Mouse (Mus musculus) kidney, postnatal 0 days (tissue): Measurements from ENCODE around the gene Cables2. TPM values are rescaled to one million over a fixed set of nuclear protein-coding genes. Genes with fewer than 3 reads are reported as not detected.
A peak's percentile ranks its signal among the peaks of the same experiment; 100 is the strongest.

Experiments used
- ATAC-seq: fragments of 200-750 bp; cut with Nextera tagmentation; replicated peaks from 2 replicates; pipeline ENCODE4 v1.8.0; 2017; ENCODE audit warnings: low read depth, moderate number of reproducible peaks, moderate TSS enrichment, moderate library complexity; ENCODE audit not compliant: low FRiP score
- DNase-seq: peaks from one replicate; pipeline ENCODE4 v3.0.0-alpha.2; 2016; ENCODE audit warnings: low spot score
- H3K27ac ChIP-seq: fragments of 300-500 bp; sonication (generic); 2 replicates; pipeline ENCODE4 v1.5.1; 2014; ENCODE audit warnings: mild to moderate bottlenecking
- H3K27me3 ChIP-seq: fragments of 300-500 bp; sonication (generic); 2 replicates; pipeline ENCODE4 v1.6.1; 2014; ENCODE audit warnings: low read length, mixed read lengths; ENCODE audit not compliant: insufficient read depth
- H3K36me3 ChIP-seq: fragments of 300-500 bp; sonication (generic); 2 replicates; pipeline ENCODE4 v1.6.1; 2014; ENCODE audit warnings: low read length, mixed read lengths; ENCODE audit not compliant: insufficient read depth
- H3K4me1 ChIP-seq: fragments of 300-500 bp; sonication (generic); replicated peaks from 2 replicates; pipeline ENCODE4 v1.6.1; 2014; ENCODE audit warnings: antibody characterized with exemption, low read length, mixed read lengths; ENCODE audit not compliant: insufficient read depth
- H3K4me2 ChIP-seq: fragments of 300-500 bp; sonication (generic); 2 replicates; pipeline ENCODE4 v1.6.1; 2014; ENCODE audit warnings: mild to moderate bottlenecking, low read length, moderate library complexity, mixed read lengths
- H3K4me3 ChIP-seq: fragments of 300-500 bp; sonication (generic); replicated peaks from 2 replicates; pipeline ENCODE4 v1.5.1; 2014; ENCODE audit warnings: low read depth, low read length
- H3K9ac ChIP-seq: fragments of 300-500 bp; sonication (generic); 2 replicates; pipeline ENCODE4 v1.6.1; 2014; ENCODE audit warnings: low read depth, low read length
- H3K9me3 ChIP-seq: fragments of 300-500 bp; sonication (generic); replicated peaks from 2 replicates; pipeline ENCODE4 v1.6.1; 2016; ENCODE audit warnings: low read length, inconsistent platforms, mixed read lengths
- CTCF ChIP-seq: IDR thresholded peaks from 2 replicates; pipeline ENCODE4 v1.5.1; 2016; ENCODE audit warnings: antibody characterized with exemption, low read depth, mild to moderate bottlenecking, moderate library complexity
- WGBS: fragments of 180-500 bp; shearing (Covaris S2); extraction: QIAGEN DNeasy Blood & Tissue Kit; methylation state at CpG from one replicate; pipeline ENCODE4 v1.1.7; 2014; 5-methylcytosine and 5-hydroxymethylcytosine counted together
- polyA plus RNA-seq: library from polyadenylated mRNA; unstranded; fragments of >200 nt; fragmentation: Nextera tagmentation; extraction: Ambion mirVana; gene quantifications from 2 replicates; pipeline ENCODE4 v1.2.1, GENCODE M21; 2015

The Cables2 gene
- polyA plus RNA-seq = 12.0 and 13.1 TPM in 2 replicates

DNA sequence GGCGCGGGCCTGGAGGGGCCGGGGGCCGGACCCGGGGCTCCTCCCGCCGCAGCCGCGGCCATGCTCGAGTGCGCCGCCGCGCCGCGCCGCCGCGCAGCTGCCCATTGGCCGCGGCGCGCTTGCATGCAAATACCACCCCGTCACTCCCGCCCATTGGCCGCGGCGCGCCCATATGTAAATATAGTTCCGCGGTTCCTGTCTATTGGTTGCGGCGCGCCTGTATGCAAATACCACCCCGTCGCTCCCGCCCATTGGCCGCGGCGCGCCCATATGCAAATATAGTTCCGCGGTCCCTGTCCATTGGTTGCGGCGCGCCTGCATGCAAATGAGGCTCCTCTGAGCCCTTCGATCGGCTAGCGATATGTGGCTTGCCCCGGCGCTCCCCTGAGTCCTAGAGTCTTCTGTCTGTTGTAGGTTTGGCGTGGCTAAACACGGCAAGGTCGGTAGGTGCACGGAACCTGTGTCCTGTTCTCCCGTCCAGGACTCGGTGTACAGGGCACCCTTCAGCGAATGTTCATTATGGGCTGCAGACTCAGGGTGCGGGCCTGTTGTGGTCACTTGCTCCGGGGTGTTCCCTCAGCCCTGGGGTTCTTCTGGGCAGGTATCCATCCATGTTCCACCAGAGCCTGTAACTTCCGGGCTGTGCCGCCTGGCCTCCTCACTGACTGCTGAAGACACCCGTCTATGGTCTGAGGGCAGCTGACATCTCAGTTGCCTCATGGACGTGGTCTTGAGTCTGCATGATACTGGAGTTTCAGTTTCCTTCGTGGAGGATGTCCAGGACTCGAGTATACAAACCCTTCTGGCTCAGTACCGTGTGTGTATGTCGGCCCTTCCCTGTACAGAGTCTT is at the start of gene Cables2:
Gene Cables2 (minus strand): TSS at position 103 of the 851 bp plus-strand sequence.
- Histone ChIP-seq H3K4me2 (peak within 1 kb of the TSS; percentile 93), H3K9me3 (no peaks in the 10 kb centered on the region), H3K4me1 (peaks cover 8% of the 10 kb centered on the region; the same call in 1 of the 2 replicates), H3K9ac (peak within 1 kb of the TSS; percentile 91), H3K4me3 (peak within 1 kb of the TSS; percentile 79), H3K27ac (peak within 1 kb of the TSS; percentile 77; the same call in 1 of the 2 replicates), H3K36me3 (0 out of 2 replicates have a peak, but pooled peaks cover 3% of the 10 kb centered on the region), H3K27me3 (no peaks in the 10 kb centered on the region)
- DNase-seq = peak; percentile 99
- no peak for TF ChIP-seq CTCF
- ATAC-seq = peak; percentile 94
- WGBS = 5% methylated on average over 67 of the region's 68 CpGs

DNA sequence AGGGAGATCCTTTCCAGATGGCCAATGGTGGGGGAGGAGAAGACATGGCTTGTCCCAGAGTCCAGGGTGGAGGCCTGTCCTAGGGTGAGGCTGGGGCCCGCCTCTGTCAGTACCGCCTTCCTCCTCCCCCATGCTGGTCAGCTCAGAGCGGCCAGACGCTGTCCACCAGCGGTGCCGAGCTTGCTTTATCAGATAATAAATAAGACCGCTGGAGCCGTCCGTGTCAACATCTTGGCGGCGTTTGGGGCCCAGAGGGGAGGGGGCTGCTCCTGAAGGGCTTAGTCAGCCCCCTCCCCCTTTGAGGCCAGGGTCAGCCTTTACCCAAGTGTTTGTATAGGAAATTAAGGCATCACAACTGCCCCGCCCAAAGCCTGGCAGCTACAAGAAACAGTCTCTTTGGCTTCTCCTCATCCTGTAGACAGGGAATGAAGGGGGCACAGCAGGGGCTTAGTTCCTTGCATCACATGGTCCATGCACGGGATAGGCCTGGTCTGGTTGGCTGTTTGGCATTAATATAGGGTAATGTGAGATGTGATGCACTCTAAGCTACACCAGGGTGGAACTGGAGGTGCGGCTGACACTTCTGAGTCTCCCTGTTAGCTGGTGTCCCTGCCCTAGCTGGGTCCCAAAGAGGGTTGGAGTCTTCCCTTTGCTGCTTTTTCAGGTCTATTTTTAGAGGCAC is 49.5 kb upstream of the Cables2 start:
- 13% methylated on average over 13 of the region's 14 CpGs for WGBS
- Histone ChIP-seq H3K9me3 (no peaks in the 10 kb centered on the region), H3K36me3 (no peaks in the 10 kb centered on the region), H3K4me2 (no peak overlapping the region), H3K4me3 (no peak overlapping the region), H3K27ac (no peak overlapping the region), H3K9ac (no peak overlapping the region), H3K27me3 (no peaks in the 10 kb centered on the region), H3K4me1 (peaks cover 8% of the 10 kb centered on the region)
- no peak for TF ChIP-seq CTCF
- DNase-seq (peak; percentile 60), ATAC-seq (peak; percentile 71)

DNA sequence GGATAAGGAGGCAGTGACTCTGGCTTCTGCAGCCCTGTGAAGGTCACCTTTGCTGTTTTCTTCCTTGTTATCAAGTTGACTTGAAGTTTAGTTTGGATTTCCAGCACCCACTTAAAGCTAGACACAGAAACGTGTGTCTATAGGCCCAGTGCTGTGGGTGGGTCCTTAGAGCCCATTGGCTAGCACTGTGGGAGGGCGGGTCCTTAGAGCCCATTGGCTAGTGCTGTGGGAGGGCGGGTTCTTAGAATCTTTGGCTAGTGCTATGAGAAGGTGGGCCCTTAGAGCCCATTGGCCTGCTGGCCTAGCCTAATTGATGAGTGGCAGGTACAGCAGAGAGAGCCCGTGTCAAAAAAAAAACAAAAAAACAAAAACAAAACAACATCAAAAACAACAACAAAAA is 46.9 kb upstream of the Cables2 start:
- no peak for TF ChIP-seq CTCF
- Histone ChIP-seq H3K9ac (no peak overlapping the region), H3K27me3 (no peaks in the 10 kb centered on the region), H3K4me3 (no peak overlapping the region), H3K27ac (no peak overlapping the region), H3K9me3 (no peaks in the 10 kb centered on the region), H3K4me2 (no peak overlapping the region), H3K36me3 (no peaks in the 10 kb centered on the region), H3K4me1 (peaks cover 13% of the 10 kb centered on the region)
- 71% methylated on average over 4 of the region's 4 CpGs for WGBS
- ATAC-seq = no peak
- DNase-seq = no peak

DNA sequence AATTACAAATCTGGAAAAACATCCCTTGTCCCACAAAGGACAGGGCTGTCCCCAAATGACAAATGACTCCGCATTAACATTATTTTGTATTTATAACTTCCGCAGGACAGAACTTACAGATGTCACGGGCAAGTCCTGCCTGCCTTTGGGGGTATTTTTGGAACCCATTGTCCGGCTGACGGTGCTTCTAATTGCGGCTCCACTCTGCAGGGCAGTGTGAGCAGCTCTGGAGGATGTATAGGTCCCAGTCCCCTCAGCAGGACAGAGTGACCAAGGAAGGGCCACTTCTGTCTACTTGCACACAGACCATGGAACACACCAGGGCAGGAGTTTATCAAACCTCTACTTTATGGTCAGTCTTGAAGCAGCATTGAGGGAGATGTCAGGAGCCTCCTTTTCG is 44.3 kb upstream of the Cables2 start:
- H3K9ac ChIP-seq = no peak overlapping the region
- H3K27ac ChIP-seq = no peak overlapping the region
- H3K4me3 ChIP-seq = no peak overlapping the region
- H3K9me3 ChIP-seq = no peaks in the 10 kb centered on the region
- no peaks in the 10 kb centered on the region for H3K36me3 ChIP-seq
- H3K4me1 ChIP-seq = peaks cover 10% of the 10 kb centered on the region; the same call in 1 of the 2 replicates
- no peak for TF ChIP-seq CTCF
- H3K27me3 ChIP-seq = no peaks in the 10 kb centered on the region
- DNase-seq (peak; percentile 31), ATAC-seq (no peak)
- H3K4me2 ChIP-seq = no peak overlapping the region
- WGBS = 56% methylated on average over 7 of the region's 7 CpGs

- H3K4me2 ChIP-seq = no peak overlapping the region
- H3K9me3 ChIP-seq = no peaks in the 10 kb centered on the region
- no peak overlapping the region for H3K9ac ChIP-seq
- no peaks in the 10 kb centered on the region for H3K27me3 ChIP-seq
- H3K27ac ChIP-seq = no peak overlapping the region
- 95% methylated on average over 2 of the region's 2 CpGs for WGBS
- H3K4me1 ChIP-seq = peaks cover 5% of the 10 kb centered on the region; the same call in 1 of the 2 replicates
- H3K4me3 ChIP-seq = no peak overlapping the region
- no peak for ATAC-seq
- H3K36me3 ChIP-seq = no peaks in the 10 kb centered on the region
- no peak for TF ChIP-seq CTCF
- no peak for DNase-seq
These were observed 41.0 kb upstream of the Cables2 start for GRCm38 (mm10) chr2:180314292-180314691.

GRCm38 (mm10) chr2:180311147-180311546 is 37.9 kb upstream of the Cables2 start:
- Histone ChIP-seq H3K9ac (no peak overlapping the region), H3K27me3 (no peaks in the 10 kb centered on the region), H3K4me1 (no peaks in the 10 kb centered on the region), H3K4me2 (no peak overlapping the region), H3K27ac (no peak overlapping the region), H3K36me3 (no peaks in the 10 kb centered on the region), H3K9me3 (no peaks in the 10 kb centered on the region), H3K4me3 (no peak overlapping the region)
- ATAC-seq = no peak
- no peak for DNase-seq
- 83% methylated on average over 4 of the region's 4 CpGs for WGBS
- no peak for TF ChIP-seq CTCF
